21 mouse cellular contexts compared by ENCODE assay signal in the genomic region with DNA sequence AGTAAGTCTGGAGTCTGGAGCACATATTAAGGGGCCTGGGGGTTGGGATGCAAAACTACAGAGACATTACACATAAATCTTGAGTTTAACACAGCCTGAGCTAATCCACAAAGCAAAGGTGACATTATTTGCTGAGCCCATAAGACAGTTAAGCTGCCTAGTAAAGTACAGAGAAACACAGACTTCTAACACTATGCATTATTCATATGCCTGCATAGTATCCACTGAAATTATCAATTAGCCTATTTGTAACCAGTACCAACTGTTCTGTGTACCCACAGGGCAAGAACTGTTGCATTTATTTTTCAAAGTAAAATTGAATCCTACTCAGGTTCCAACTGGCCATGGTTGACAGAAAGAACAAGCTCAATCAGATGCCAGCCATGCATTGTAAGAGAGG.
A peak's percentile ranks its signal among the peaks of the same experiment; 100 is the strongest.
DNase-seq lines count a peak whose midpoint lies in the region; ATAC-seq lines count a peak whose summit lies in the region.
"Had no signal": no experiment of that assay in that cellular context is flagged by ENCODE, and none has a peak within 500 bp of the region (broad histone marks: within the 10 kb centered on the region; RNA-seq: fewer than 3 reads in every experiment).

No protein-coding gene starts in this region.

- no peak overlapping the region for H3K4me2 ChIP-seq in midbrain, embryonic 14.5 days (ENCODE audit: low read length)
- H3K4me2 ChIP-seq in midbrain, embryonic 11.5 days = no peak overlapping the region
- no peak overlapping the region for H3K4me2 ChIP-seq in midbrain, embryonic 16.5 days (ENCODE audit: low read length)
- H3K4me2 ChIP-seq: embryonic facial prominence, embryonic 13.5 days; embryonic facial prominence, embryonic 15.5 days; forebrain, embryonic 12.5 days had no signal

- no peaks in the 10 kb centered on the region for H3K4me1 ChIP-seq in midbrain, embryonic 14.5 days (ENCODE audit: control insufficient read depth, insufficient read depth, low read length)
- H3K4me1 ChIP-seq in midbrain, embryonic 11.5 days (ENCODE audit: control insufficient read depth, insufficient read depth, low read length) = no peaks in the 10 kb centered on the region
- no peaks in the 10 kb centered on the region for H3K4me1 ChIP-seq in midbrain, embryonic 16.5 days (ENCODE audit: control insufficient read depth, insufficient read depth, low read length)
- H3K4me1 ChIP-seq: embryonic facial prominence, embryonic 13.5 days; embryonic facial prominence, embryonic 15.5 days; forebrain, embryonic 10.5 days; forebrain, embryonic 12.5 days had no signal

- peak; percentile 40; the same call in 1 of the 2 replicates for ATAC-seq in midbrain, embryonic 14.5 days (ENCODE audit: low FRiP score, low TSS enrichment)
- ATAC-seq in midbrain, embryonic 11.5 days (ENCODE audit: low FRiP score) = no peak
- peak; percentile 67; the same call in 1 of the 2 replicates for ATAC-seq in midbrain, embryonic 16.5 days
- ATAC-seq: forebrain, embryonic 14.5 days; forebrain, embryonic 16.5 days had no signal

- no peak overlapping the region for H3K27ac ChIP-seq in midbrain, embryonic 14.5 days (replicated peaks; ENCODE audit: low read depth, low read length)
- H3K27ac ChIP-seq in midbrain, embryonic 11.5 days (ENCODE audit: low read depth, low read length) = no peak overlapping the region
- no peak overlapping the region for H3K27ac ChIP-seq in midbrain, embryonic 16.5 days (ENCODE audit: low read length)
- H3K27ac ChIP-seq: embryonic facial prominence, embryonic 13.5 days; embryonic facial prominence, embryonic 15.5 days; forebrain, embryonic 10.5 days; forebrain, embryonic 12.5 days had no signal

- no peak overlapping the region for H3K4me3 ChIP-seq in midbrain, embryonic 14.5 days (replicated peaks; ENCODE audit: low read depth, low read length)
- H3K4me3 ChIP-seq in midbrain, embryonic 11.5 days (ENCODE audit: low read depth, low read length) = no peak overlapping the region
- no peak overlapping the region for H3K4me3 ChIP-seq in midbrain, embryonic 16.5 days (ENCODE audit: low read depth, low read length)
- H3K4me3 ChIP-seq: embryonic facial prominence, embryonic 13.5 days; embryonic facial prominence, embryonic 15.5 days; erythroblast, embryonic 14.5 days; forebrain, embryonic 10.5 days; forebrain, embryonic 12.5 days had no signal

- H3K27me3 ChIP-seq in midbrain, embryonic 14.5 days (ENCODE audit: control insufficient read depth, insufficient read depth, low read length) = no peaks in the 10 kb centered on the region
- H3K27me3 ChIP-seq in midbrain, embryonic 11.5 days (ENCODE audit: control insufficient read depth, insufficient read depth, low read length) = no peaks in the 10 kb centered on the region
- H3K27me3 ChIP-seq in midbrain, embryonic 16.5 days (ENCODE audit: control insufficient read depth, insufficient read depth, low read depth, low read length) = no peaks in the 10 kb centered on the region
- H3K27me3 ChIP-seq: embryonic facial prominence, embryonic 13.5 days; embryonic facial prominence, embryonic 15.5 days; forebrain, embryonic 12.5 days had no signal

- no peaks in the 10 kb centered on the region for H3K9me3 ChIP-seq in midbrain, embryonic 14.5 days (ENCODE audit: control insufficient read depth, low read length)
- H3K9me3 ChIP-seq in midbrain, embryonic 11.5 days (ENCODE audit: control insufficient read depth, low read length) = no peaks in the 10 kb centered on the region
- H3K9me3 ChIP-seq in midbrain, embryonic 16.5 days (replicated peaks; ENCODE audit: control insufficient read depth, low read length, poor library complexity, severe bottlenecking) = no peaks in the 10 kb centered on the region
- H3K9me3 ChIP-seq: embryonic facial prominence, embryonic 13.5 days; embryonic facial prominence, embryonic 15.5 days; forebrain, embryonic 10.5 days; forebrain, embryonic 12.5 days had no signal

- peak; percentile 9 for DNase-seq in midbrain, embryonic 14.5 days
- DNase-seq in midbrain, embryonic 11.5 days (ENCODE audit: low spot score, missing footprints) = no peak
- no peak for DNase-seq in cerebellum, adult 18-20 months
- no peak for DNase-seq in layer of hippocampus, adult 11-12 months (ENCODE audit: low spot score)
- DNase-seq: adrenal gland, adult 2 months; adrenal gland, postnatal 10 days; adrenal gland, postnatal 25 days; cerebellum, adult 11-12 months; cerebellum, adult 8-10 months; cerebellum, adult 9-11 months; cerebellum, postnatal 14 days; cerebellum, postnatal 36 days; embryo, embryonic 11 days had no signal

- H3K9ac ChIP-seq in midbrain, embryonic 14.5 days (replicated peaks; ENCODE audit: low read length) = no peak overlapping the region
- H3K9ac ChIP-seq in midbrain, embryonic 11.5 days (ENCODE audit: low read length) = no peak overlapping the region
- no peak overlapping the region for H3K9ac ChIP-seq in midbrain, embryonic 16.5 days (ENCODE audit: low read depth, low read length)
- H3K9ac ChIP-seq: embryonic facial prominence, embryonic 13.5 days; embryonic facial prominence, embryonic 15.5 days; forebrain, embryonic 12.5 days had no signal

- H3K36me3 ChIP-seq in midbrain, embryonic 14.5 days (ENCODE audit: control insufficient read depth, insufficient read depth, low read length) = no peaks in the 10 kb centered on the region
- no peaks in the 10 kb centered on the region for H3K36me3 ChIP-seq in midbrain, embryonic 11.5 days (ENCODE audit: control insufficient read depth, insufficient read depth, low read length)
- H3K36me3 ChIP-seq in midbrain, embryonic 16.5 days (ENCODE audit: control insufficient read depth, insufficient read depth, low read length) = no peaks in the 10 kb centered on the region
- H3K36me3 ChIP-seq: embryonic facial prominence, embryonic 13.5 days; embryonic facial prominence, embryonic 15.5 days; forebrain, embryonic 10.5 days; forebrain, embryonic 12.5 days had no signal
